8 mouse cellular contexts compared by ENCODE assay signal in genomic region chr7:133637361-133638305, GRCm38 (mm10). TPM values are rescaled to one million over a fixed set of nuclear protein-coding genes. Genes with fewer than 3 reads are reported as not detected.
DNase-seq lines count a peak whose midpoint lies in the region; ATAC-seq lines count a peak whose summit lies in the region.

Gene Edrf1, plus strand, starts transcription at chr7:133637543.

- H3K27me3 ChIP-seq in hindbrain, embryonic 14.5 days (ENCODE audit: control insufficient read depth, insufficient read depth, low read length), result no peaks in the 10 kb centered on the region

- ATAC-seq in hindbrain, embryonic 14.5 days (ENCODE audit: low FRiP score), result peak; percentile 98

- peaks cover 30% of the 10 kb centered on the region for H3K36me3 ChIP-seq in hindbrain, embryonic 14.5 days (replicated peaks; ENCODE audit: control insufficient read depth, insufficient read depth)

- DNase-seq in R1 (ENCODE audit: low read depth, low spot score), result peak; percentile 99
- DNase-seq in cerebellum, postnatal 25 days, result peak; percentile 95 to 97
- peak; percentile 91 to 94 for DNase-seq in frontal cortex, postnatal 25 days (ENCODE audit: low spot score in 2 of 2)
- peak; percentile 98 for DNase-seq in hindbrain, embryonic 14.5 days (ENCODE audit: low spot score)
- DNase-seq in layer of hippocampus, postnatal 36 days, result peak; percentile 93 to 97
- peak; percentile 99 for DNase-seq in lung, postnatal 36 days
- peak; percentile 100 for DNase-seq in retina, postnatal 1 day
- peak; percentile 98 for DNase-seq in urinary bladder, adult 18-20 months (ENCODE audit: low spot score in 2 of 2)

- peak within 1 kb of the TSS; percentile 94 for H3K4me2 ChIP-seq in hindbrain, embryonic 14.5 days (replicated peaks)

- H3K27ac ChIP-seq in hindbrain, embryonic 14.5 days, result peak within 1 kb of the TSS; percentile 91

- under 1% methylated on average over 79 of the region's 81 CpGs for WGBS in hindbrain, embryonic 14.5 days

- no peaks in the 10 kb centered on the region for H3K9me3 ChIP-seq in hindbrain, embryonic 14.5 days (ENCODE audit: control insufficient read depth, low read length)

- peak within 1 kb of the TSS; percentile 92 for H3K9ac ChIP-seq in hindbrain, embryonic 14.5 days

- H3K4me3 ChIP-seq in hindbrain, embryonic 14.5 days (replicated peaks; ENCODE audit: low read length), result peak within 1 kb of the TSS; percentile 92

- H3K4me1 ChIP-seq in hindbrain, embryonic 14.5 days (replicated peaks; ENCODE audit: control insufficient read depth, insufficient read depth, low read length), result peaks cover 8% of the 10 kb centered on the region; the same call in 1 of the 2 replicates

RNA-seq across cellular contexts. Expression of gene Edrf1, which starts in this region (rescaled TPM):
- polyA plus RNA-seq in hindbrain, embryonic 14.5 days (2014; fragmentation: Nextera tagmentation; extraction: Ambion mirVana), result 21.3 and 24.3 TPM in 2 replicates
- total RNA-seq in layer of hippocampus, postnatal 36 days (2021), result 10 to 100 TPM; 31.4 to 31.6 TPM

Comparison
In these comparisons a context has a peak if more than half of its experiments do, and no peak if none do; other contexts are left out.
1. Peak in every context shown above with its lines: DNase-seq, ATAC-seq, H3K4me3 ChIP-seq and H3K27ac ChIP-seq.